Mouse (Mus musculus) embryonic facial prominence, embryonic 11.5 days (tissue): Measurements from ENCODE around the gene Rptor. TPM values are rescaled to one million over a fixed set of nuclear protein-coding genes. Genes with fewer than 3 reads are reported as not detected.

ENCODE experiments used
- ATAC-seq: fragments of 200-750 bp; cut with Nextera tagmentation; replicated peaks from 2 replicates; pipeline ENCODE4 v1.8.0; 2017; ENCODE audit warnings: low read depth; ENCODE audit not compliant: insufficient number of reproducible peaks, low FRiP score, low TSS enrichment
- DNase-seq: peaks from one replicate; pipeline ENCODE4 v3.0.0-alpha.2; 2015; ENCODE audit warnings: low spot score
- H3K27ac ChIP-seq: fragments of 300-500 bp; sonication (generic); replicated peaks from 2 replicates; pipeline ENCODE4 v1.5.1; 2014; ENCODE audit warnings: mild to moderate bottlenecking, low read depth, low read length, control low read depth
- H3K27me3 ChIP-seq: fragments of 300-500 bp; sonication (generic); 2 replicates; pipeline ENCODE4 v1.6.1; 2014; ENCODE audit warnings: mild to moderate bottlenecking, low read length, moderate library complexity, mixed read lengths; ENCODE audit not compliant: control insufficient read depth, insufficient read depth
- H3K36me3 ChIP-seq: fragments of 300-500 bp; sonication (generic); replicated peaks from 2 replicates; pipeline ENCODE4 v1.6.1; 2014; ENCODE audit warnings: low read depth, mild to moderate bottlenecking, low read length, moderate library complexity, mixed read lengths; ENCODE audit not compliant: control insufficient read depth, insufficient read depth
- H3K4me1 ChIP-seq: fragments of 300-500 bp; sonication (generic); 2 replicates; pipeline ENCODE4 v1.6.1; 2014; ENCODE audit warnings: low read length, mixed read lengths; ENCODE audit not compliant: control insufficient read depth, insufficient read depth
- H3K4me2 ChIP-seq: fragments of 300-500 bp; sonication (generic); 2 replicates; pipeline ENCODE4 v1.6.1; 2014; ENCODE audit warnings: low read depth, mild to moderate bottlenecking, control low read depth, low read length, moderate library complexity
- H3K4me3 ChIP-seq: fragments of 300-500 bp; sonication (generic); 2 replicates; pipeline ENCODE4 v1.5.1; 2014; ENCODE audit warnings: low read depth, low read length, control low read depth
- H3K9ac ChIP-seq: fragments of 300-500 bp; sonication (generic); replicated peaks from 2 replicates; pipeline ENCODE4 v1.6.1; 2014; ENCODE audit warnings: mild to moderate bottlenecking, control low read depth, low read length
- H3K9me3 ChIP-seq: fragments of 300-500 bp; sonication (generic); replicated peaks from 2 replicates; pipeline ENCODE4 v1.6.1; 2016; ENCODE audit warnings: mild to moderate bottlenecking, low read length, inconsistent platforms, mixed read lengths; ENCODE audit not compliant: control insufficient read depth
- WGBS: fragments of 180-500 bp; shearing (Covaris S2); extraction: QIAGEN DNeasy Blood & Tissue Kit; methylation state at CpG from one replicate; pipeline ENCODE4 v1.1.7; 2014; 5-methylcytosine and 5-hydroxymethylcytosine counted together
- polyA plus RNA-seq: library from polyadenylated mRNA; unstranded; fragments of >200 nt; fragmentation: Nextera tagmentation; extraction: Ambion mirVana; gene quantifications from 2 replicates; pipeline ENCODE4 v1.2.1, GENCODE M21; 2014

Gene Rptor
- polyA plus RNA-seq, 1 experiment from 2014 or later = 10.1 TPM

GRCm38 (mm10) chr11:119784672-119785341 is 182.1 kb downstream of the Rptor start:
- Histone ChIP-seq H3K36me3 (no peaks in the 10 kb centered on the region), H3K27ac (no peak overlapping the region), H3K4me2 (no peak overlapping the region), H3K4me3 (no peak overlapping the region), H3K27me3 (no peaks in the 10 kb centered on the region), H3K9ac (no peak overlapping the region), H3K9me3 (no peaks in the 10 kb centered on the region), H3K4me1 (no peaks in the 10 kb centered on the region)
- no peak for ATAC-seq
- 92% methylated on average over 12 of the region's 12 CpGs for WGBS
- no peak for DNase-seq

- no peaks in the 10 kb centered on the region for H3K4me1 ChIP-seq
- no peak overlapping the region for H3K27ac ChIP-seq
- 93% methylated on average over 7 of the region's 7 CpGs for WGBS
- no peaks in the 10 kb centered on the region for H3K36me3 ChIP-seq
- H3K9me3 ChIP-seq = no peaks in the 10 kb centered on the region
- H3K9ac ChIP-seq = no peak overlapping the region
- no peaks in the 10 kb centered on the region for H3K27me3 ChIP-seq
- ATAC-seq = no peak
- H3K4me2 ChIP-seq = no peak overlapping the region
- no peak overlapping the region for H3K4me3 ChIP-seq
- no peak for DNase-seq
Measured at GRCm38 (mm10) chr11:119785661-119786384, 183.1 kb downstream of the Rptor start.

- H3K4me2 ChIP-seq = no peak overlapping the region
- H3K27ac ChIP-seq = no peak overlapping the region
- no peak overlapping the region for H3K9ac ChIP-seq
- no peaks in the 10 kb centered on the region for H3K9me3 ChIP-seq
- no peaks in the 10 kb centered on the region for H3K4me1 ChIP-seq
- DNase-seq = no peak
- H3K36me3 ChIP-seq = no peaks in the 10 kb centered on the region
- ATAC-seq = no peak
- no peaks in the 10 kb centered on the region for H3K27me3 ChIP-seq
- no peak overlapping the region for H3K4me3 ChIP-seq
- 88% methylated on average over 8 of the region's 8 CpGs for WGBS
Measured at GRCm38 (mm10) chr11:119786385-119786880, 183.7 kb downstream of the Rptor start.

DNA sequence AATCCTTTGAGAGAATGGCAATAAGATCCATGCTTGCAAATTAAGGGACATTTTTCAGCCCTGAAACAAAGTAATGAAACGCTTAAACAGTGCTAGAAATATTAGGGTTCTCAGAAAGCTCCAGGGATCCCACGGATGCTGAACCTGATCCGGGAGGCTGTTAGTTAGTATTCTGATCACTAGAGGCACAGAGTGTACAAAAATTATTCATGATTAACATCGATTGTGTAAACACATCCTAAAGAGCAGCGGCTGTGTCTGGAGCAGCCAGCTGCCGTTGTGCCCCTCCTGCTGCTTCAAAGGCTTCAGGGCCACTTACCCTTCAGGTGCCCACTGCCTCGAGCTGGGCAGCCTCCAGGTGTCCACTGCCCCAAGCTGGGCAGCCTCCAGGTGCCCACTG is 185.8 kb downstream of the Rptor start:
- H3K27ac ChIP-seq = no peak overlapping the region
- 79% methylated on average over 7 of the region's 7 CpGs for WGBS

GRCm38 (mm10) chr11:119788919-119789713 is 186.4 kb downstream of the Rptor start:
- WGBS = 65% methylated on average over 3 of the region's 3 CpGs
- Histone ChIP-seq H3K27ac (no peak overlapping the region), H3K4me1 (no peaks in the 10 kb centered on the region), H3K9ac (no peak overlapping the region), H3K4me3 (no peak overlapping the region), H3K4me2 (no peak overlapping the region), H3K36me3 (no peaks in the 10 kb centered on the region), H3K9me3 (no peaks in the 10 kb centered on the region), H3K27me3 (no peaks in the 10 kb centered on the region)
- DNase-seq (no peak), ATAC-seq (no peak)

More for the DNA sequence above, 185.8 kb downstream of the Rptor start:
- DNase-seq = no peak
- H3K4me2 ChIP-seq = no peak overlapping the region
- H3K9me3 ChIP-seq = no peaks in the 10 kb centered on the region
- no peaks in the 10 kb centered on the region for H3K36me3 ChIP-seq
- no peak for ATAC-seq
- no peaks in the 10 kb centered on the region for H3K27me3 ChIP-seq
- no peak overlapping the region for H3K9ac ChIP-seq
- H3K4me3 ChIP-seq = no peak overlapping the region
- H3K4me1 ChIP-seq = no peaks in the 10 kb centered on the region

DNA sequence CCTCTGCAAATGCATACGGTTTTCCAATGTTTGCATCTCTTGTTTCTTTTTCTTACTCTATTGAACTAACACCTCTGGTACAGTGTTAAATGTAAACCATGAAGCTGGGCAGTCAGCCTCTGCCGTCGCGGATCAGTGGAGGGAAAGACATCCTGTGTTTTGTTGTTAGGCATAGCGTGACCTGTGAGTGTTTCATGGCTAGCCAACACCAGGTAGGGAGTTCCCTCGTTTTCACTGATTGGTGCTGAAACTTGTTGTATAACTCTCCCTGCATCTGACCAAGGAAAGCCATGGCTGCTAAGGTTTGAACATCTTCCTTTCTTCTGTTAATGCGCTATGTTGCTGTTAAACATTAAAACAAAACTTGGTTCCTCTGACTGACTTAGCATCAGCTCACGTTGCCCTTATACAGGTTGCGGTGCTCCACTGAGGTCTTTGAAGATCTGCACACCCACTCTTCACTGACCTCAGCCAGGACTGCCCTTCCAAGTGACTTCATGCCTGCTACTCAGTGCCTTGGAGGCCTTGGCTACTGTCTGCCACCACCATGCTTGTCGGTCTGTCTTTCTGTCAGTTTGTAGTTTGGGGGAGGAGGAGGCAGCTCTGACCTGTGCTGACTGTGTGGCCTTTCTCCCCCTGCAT is 189.3 kb downstream of the Rptor start:
- no peak for ATAC-seq

GRCm38 (mm10) chr11:119793378-119793777 is 190.7 kb downstream of the Rptor start:
- no peaks in the 10 kb centered on the region for H3K36me3 ChIP-seq
- H3K4me1 ChIP-seq = peaks cover 3% of the 10 kb centered on the region
- 48% methylated on average over 6 of the region's 6 CpGs for WGBS
- no peak overlapping the region for H3K4me2 ChIP-seq
- no peak overlapping the region for H3K9ac ChIP-seq
- ATAC-seq (no peak), DNase-seq (no peak)
- H3K4me3 ChIP-seq = no peak overlapping the region
- H3K27me3 ChIP-seq = no peaks in the 10 kb centered on the region
- H3K27ac ChIP-seq = no peak overlapping the region
- H3K9me3 ChIP-seq = no peaks in the 10 kb centered on the region

More for the DNA sequence above, 189.3 kb downstream of the Rptor start:
- Histone ChIP-seq H3K4me1 (peaks cover 3% of the 10 kb centered on the region), H3K4me3 (no peak overlapping the region), H3K27me3 (no peaks in the 10 kb centered on the region), H3K4me2 (no peak overlapping the region), H3K36me3 (no peaks in the 10 kb centered on the region), H3K9me3 (no peaks in the 10 kb centered on the region), H3K9ac (no peak overlapping the region), H3K27ac (no peak overlapping the region)
- DNase-seq = no peak
- WGBS = 82% methylated on average over 10 of the region's 10 CpGs
